Mouse (Mus musculus): ENCODE data around the gene Cpa4.

DNA sequence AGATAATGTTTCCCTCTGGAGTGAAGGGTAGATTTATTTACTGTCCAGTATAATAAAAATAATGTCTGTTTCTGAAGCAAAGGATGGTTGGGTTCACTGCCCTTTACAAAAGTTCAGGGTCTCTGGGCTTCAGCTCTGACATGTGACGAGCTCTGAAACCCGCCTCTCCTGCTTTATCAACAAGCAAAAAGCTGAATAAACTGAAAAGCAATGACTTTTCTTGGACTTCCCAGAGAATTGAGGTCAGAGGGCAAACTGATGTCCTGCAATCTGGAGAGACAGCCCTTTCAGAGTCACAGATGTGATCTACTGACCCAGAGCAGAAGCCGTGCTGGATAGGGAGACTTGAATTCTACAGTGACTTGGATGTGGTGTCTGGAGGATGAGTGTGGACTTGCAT is 31.9 kb downstream of the Cpa4 start:
- TF ChIP-seq POLR2A (IDR thresholded peaks at IDR 0.05; ENCODE audit: insufficient read depth, low read depth, low read length) (no peak), CTCF (IDR thresholded peaks at IDR 0.05; ENCODE audit: insufficient read depth, low read depth, low read length) (no peak)
